Mouse (Mus musculus): Measurements from ENCODE around the gene 1700029J07Rik. TPM values are rescaled to one million over a fixed set of nuclear protein-coding genes. Genes with fewer than 3 reads are reported as not detected.

Gene 1700029J07Rik
- total and polyA plus RNA-seq, 3 experiments: 0.57 to 3.0 (median 1.7) TPM

DNA sequence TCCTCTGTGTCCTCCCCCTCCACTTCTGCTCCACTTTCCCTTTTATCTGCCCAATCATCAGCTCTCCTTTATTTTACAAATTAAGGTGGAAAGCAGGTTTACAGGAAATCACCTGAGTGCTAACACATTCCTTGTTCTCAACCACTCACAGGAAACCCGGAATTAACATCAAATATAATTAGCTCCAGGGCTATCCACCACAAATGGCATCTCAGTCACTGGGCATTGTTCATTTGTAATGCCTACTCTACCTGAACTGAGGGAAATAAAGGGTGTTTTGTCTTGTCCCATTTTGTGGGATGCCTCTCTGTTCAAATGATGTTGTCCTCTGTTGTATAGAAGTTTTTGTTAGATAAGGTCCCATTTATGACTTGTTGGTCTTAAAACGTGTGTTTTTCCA lies 24.4 kb downstream of the 1700029J07Rik start:
- no peak for DNase-seq

DNA sequence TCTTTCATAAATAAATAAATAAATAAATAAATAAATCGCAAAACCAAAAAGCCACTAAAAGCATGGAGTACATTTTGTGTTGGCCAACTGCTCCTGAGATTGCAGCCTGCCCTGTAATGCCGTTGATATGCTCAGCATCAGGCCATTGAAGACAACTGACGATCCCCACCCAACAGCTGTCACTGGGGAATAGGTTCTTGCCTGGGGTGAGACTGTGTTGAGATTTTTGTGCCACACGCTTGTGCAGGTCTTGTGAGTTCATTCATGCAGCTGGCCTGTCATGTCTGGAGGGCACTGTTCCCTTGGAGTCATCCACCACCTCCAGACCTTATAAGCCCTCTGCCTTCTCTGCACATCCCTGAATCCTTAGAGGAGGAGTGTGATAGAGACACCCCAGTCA lies 28.8 kb downstream of the 1700029J07Rik start:
- DNase-seq: no peak

DNA sequence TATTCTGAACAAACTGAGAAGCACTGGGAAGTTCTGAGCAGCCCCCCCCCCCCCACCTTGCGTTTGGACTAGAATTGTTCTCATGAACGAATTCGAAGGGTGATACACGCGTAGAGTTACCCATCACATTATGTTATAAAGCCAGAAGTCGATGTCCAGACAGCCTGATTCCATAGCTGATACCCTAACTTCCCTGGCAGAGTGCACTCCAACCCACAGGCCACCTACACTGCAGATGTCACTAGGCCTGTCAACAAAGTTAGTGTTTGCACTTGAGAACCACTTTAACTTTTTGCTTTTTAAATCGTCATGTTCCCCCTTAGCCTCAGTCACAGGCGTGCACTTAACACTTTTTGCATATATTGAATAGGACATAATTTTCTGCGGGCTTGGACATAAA lies 38.1 kb downstream of the 1700029J07Rik start:
- no peak for DNase-seq

DNA sequence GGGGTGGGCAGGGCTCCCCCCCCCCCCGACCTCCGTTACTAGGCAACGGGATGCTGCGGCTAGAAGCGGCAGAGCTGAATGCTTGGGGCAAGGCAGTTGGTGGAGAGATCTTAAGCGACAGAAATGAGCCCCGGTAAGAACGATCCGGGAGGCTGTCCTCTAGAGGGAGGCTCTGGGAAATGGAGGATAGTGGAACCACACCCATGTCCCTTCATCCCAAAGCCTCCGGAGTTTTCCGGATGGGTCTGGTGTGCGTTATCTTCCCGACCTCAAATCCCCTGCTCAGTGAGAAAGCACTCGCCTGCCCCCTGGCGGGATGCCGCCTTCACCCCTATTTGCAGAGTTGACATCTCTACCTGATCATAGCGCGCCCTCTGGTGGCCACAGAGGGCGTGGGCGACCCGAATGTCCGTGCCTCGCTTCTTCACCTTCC lies 40.5 kb downstream of the 1700029J07Rik start, which contains the start of gene Ccdc110:
Ccdc110 (plus strand) TSS at position 38 of the 433 bp plus-strand sequence.
- DNase-seq: peak; percentile 92

DNA sequence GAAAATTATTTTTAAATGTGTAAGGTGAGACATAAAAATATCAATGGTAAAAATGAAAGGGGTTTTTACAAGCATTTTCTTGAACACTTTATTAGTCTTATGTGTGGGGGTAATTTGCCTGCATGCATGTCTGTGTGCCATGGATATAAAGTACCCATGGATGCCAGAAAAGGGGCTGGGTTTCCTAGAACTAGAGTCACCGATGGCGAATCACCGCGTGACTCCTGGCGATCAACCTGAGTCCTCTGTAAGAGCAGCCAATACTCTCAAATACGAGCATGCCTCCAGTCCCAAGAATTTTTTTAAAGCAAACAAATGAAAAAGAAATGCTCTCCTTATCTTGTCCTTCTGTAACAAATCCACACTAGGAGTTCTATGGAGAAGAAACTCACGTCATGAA lies 52.9 kb downstream of the 1700029J07Rik start:
- DNase-seq: no peak

DNA sequence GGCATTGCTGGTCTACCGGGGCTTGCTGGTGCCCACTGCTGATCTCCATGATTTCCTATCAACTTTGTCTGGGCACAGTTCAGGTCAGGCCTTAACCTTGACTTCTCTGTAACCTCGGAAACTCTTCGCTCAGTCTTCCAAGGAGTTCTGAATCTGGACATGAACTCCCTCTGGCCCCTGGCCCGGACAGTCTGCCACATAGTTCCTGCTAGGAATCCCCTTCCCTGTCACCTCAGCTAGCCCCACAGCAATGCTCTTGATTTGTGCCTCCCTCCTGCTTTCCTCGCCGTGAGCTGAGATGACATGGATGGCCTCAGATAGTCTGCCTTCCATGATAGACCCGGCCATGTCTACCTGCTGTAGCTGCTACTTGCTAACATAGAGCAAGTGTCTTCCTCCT lies 54.7 kb downstream of the 1700029J07Rik start:
- no peak for DNase-seq

DNA sequence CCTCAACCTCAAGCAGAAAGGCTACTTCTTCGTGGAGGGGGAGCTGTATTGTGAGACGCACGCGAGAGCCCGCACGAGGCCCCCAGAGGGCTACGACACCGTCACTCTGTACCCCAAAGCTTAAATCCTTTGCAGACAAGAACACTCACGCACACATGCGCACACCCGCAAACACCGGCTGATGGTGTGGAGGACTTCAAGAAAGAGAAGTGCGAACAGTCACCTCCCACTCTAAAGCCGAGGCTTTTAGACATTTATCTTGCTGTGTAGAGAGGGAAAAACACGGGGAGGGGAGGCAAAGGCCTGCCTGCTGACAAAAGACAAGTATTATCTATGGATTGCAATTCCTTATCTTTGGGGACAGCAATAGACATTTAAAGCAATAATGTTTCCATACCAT lies 56.2 kb downstream of the 1700029J07Rik start:
- no peak for DNase-seq

DNA sequence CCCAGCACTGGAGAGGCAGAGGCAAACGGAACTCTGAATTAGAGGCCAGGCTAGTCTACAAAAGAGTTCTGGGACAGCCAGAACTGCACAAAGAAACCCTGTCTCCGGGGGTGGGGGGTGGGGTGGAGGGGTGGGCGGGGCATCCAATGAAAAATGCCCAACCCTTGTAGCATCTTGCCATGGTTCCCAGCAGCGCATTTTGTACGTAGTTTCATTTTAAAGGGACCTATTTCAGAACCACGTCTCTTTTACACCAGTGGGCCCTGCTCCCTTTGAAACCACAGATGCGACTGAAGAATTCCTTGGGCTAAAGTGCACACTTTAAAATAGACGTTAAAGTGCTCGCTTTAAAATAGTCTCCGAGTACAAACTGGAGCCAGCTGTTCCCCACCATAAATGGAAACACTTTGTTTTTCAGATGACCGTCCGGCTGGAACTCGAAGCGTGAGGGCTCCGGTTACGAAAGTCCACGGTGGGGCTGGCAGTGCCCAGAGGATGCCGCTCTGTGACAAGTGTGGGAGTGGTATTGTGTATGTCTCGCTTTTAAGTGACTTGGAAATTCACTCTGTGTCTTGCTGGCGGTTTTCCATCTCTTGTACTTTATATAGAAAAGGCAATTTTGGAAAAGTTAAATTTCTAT lies 57.9 kb downstream of the 1700029J07Rik start:
- DNase-seq: no peak

DNA sequence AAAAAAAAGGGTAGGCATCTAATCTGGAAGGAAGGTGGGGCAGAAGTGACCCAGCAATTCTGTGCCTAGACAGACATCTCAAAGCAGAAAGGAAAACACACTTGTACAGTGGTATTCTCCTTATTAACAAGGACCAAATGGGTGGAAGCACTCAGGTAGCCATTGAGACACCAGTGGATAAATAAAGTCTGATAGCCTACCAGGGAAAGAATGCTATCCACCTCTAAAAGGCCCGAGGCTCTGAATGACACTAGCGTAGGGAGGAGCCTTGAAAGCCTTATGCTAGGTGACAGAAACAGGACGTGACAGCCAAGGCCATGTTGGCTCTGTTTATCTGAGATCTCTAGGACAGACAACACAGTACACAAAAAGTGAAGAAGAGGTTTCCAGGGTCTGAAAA lies 58.6 kb downstream of the 1700029J07Rik start:
- DNase-seq: no peak

DNA sequence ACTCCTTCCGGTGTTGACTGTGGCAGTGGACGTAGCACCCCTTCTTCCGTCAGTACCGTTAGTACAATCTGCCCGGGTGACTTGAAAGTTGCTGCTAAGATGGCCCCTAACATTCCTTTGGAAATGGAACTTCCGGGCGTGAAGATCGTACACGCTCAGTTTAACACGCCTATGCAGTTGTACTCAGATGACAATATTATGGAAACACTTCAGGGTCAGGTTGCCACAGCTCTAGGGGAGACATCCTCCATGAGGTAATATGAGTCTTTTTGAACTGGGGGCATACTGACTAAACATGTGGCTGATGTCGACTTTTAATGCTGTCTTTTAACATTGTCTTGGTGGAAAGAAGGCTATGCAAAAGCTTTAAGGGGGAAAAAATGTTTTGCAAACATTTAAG lies 61.3 kb downstream of the 1700029J07Rik start:
- no peak for DNase-seq

DNA sequence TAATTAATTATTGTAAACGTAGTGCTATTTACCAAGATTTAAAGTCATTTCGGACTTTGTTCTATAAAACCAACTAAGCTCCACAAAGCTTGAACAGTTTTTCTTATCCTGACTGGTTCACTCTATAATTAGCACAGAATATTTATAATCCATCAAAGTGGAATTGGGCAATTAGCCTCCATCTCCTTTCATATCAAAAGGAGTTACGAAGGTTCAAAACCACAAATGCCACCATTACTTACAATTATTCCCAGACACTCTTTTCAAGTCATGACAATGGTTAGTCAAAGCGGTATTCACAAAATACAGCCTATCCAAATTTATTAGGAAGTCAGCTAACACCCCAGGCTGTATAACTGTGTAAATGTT lies 68.8 kb downstream of the 1700029J07Rik start:
- DNase-seq: no peak

DNA sequence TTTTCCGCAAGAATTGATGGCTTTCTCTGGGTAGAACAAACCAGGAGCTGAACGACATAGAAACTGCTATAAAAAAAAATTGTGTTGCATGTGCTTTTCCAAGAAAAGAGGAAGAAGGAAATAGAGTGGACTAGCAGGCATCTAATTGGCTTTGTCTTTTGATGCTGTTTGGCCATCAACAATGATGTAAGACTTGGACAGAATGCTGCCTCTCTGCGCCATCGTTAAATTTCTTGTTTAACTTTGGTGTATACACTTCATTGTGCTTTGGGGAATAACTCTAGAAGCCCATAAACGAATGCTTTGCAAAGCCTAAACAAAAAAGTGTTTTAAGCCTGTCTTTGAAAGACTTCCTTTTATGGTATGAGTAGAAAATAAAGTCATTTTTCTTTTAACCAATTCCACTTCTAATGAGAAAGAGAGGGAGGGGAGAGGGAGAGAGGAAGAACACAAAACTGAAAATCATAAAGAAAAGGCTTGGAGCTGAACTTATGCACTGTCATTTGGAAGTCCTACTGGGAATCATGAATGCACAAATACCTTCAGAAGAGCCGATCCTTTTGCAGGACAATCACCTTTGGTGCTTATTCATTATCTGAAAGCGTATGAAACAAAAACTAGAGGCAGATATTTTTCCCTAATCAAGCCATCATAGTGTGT lies 69.3 kb downstream of the 1700029J07Rik start:
- no peak for DNase-seq

DNA sequence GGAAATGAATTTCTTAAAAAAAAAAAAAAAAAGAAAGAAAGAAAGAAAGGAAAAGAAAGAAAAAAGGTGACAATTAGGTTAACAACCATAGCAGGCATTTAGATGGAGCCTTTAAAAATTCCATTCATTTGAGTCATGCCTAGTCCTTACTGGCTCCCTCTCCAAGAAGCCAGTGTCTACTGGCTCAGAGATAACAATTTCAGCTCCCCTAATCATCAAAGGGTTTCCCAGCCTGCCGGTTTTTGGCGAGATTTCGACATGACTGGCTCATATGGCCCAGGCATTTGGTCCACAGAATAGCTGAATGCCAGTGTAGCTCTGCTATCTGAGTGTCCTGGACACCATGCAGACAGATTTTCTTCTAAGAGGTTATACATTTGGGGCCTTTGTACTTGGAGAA lies 71.4 kb downstream of the 1700029J07Rik start:
- peak; percentile 45 for DNase-seq

Other genes starting within 250 kb of the 1700029J07Rik start
- 1 to 10 TPM; 1.3 to 1.7 TPM for gene Pdlim3, start 89.8 kb downstream of the 1700029J07Rik start, total RNA-seq (2021)
- gene Pdlim3, start 89.8 kb downstream of the 1700029J07Rik start, polyA plus RNA-seq (2012; rRNA removed): 0.90 and 1.3 TPM in 2 replicates
- not detected for gene Ccdc110, start 40.6 kb downstream of the 1700029J07Rik start, total RNA-seq (2021)
- gene Ccdc110, start 40.6 kb downstream of the 1700029J07Rik start, polyA plus RNA-seq (2012; rRNA removed): not detected in 2 replicates
- 10 to 100 TPM; 56.5 to 56.6 TPM for gene Ufsp2, start 276 bp upstream of the 1700029J07Rik start, total RNA-seq (2021)
- 3.2 and 6.2 TPM in 2 replicates for gene Ufsp2, start 276 bp upstream of the 1700029J07Rik start, polyA plus RNA-seq (2012; rRNA removed)
- under 1 TPM; 0.35 to 0.41 TPM for gene Lrp2bp, start 24.1 kb upstream of the 1700029J07Rik start, total RNA-seq (2021)
- not detected in 2 replicates for gene Lrp2bp, start 24.1 kb upstream of the 1700029J07Rik start, polyA plus RNA-seq (2012; rRNA removed)
- 1 to 10 TPM in 1 of 2 experiments, not detected in 1; 2.0 TPM for gene Ankrd37, start 30.5 kb upstream of the 1700029J07Rik start, total RNA-seq (2021)
- gene Ankrd37, start 30.5 kb upstream of the 1700029J07Rik start, polyA plus RNA-seq (2012; rRNA removed): 0.19 and 0.98 TPM in 2 replicates
- gene Cfap97, start 176.5 kb upstream of the 1700029J07Rik start, total RNA-seq (2021): 10 to 100 TPM; 16.1 to 19.5 TPM
- gene Cfap97, start 176.5 kb upstream of the 1700029J07Rik start, polyA plus RNA-seq (2012; rRNA removed): 1.5 and 2.1 TPM in 2 replicates
- gene Snx25, start 176.9 kb upstream of the 1700029J07Rik start, total RNA-seq (2021): 10 to 100 TPM; 14.1 to 20.9 TPM
- 2.3 and 2.5 TPM in 2 replicates for gene Snx25, start 176.9 kb upstream of the 1700029J07Rik start, polyA plus RNA-seq (2012; rRNA removed)
- gene Slc25a4, start 236.0 kb upstream of the 1700029J07Rik start, total RNA-seq (2021): 100 to 1,000 TPM; 133 to 206 TPM
- 200 and 240 TPM in 2 replicates for gene Slc25a4, start 236.0 kb upstream of the 1700029J07Rik start, polyA plus RNA-seq (2012; rRNA removed)

All from adrenal gland, adult 2 months (tissue).